Mouse (Mus musculus): Measurements from ENCODE around the gene Gm3139. TPM values are rescaled to one million over a fixed set of nuclear protein-coding genes. Genes with fewer than 3 reads are reported as not detected.

Gm3139 gene
- polyA plus RNA-seq (2012; rRNA removed): not detected in 2 replicates

GRCm38 (mm10) chr5:94525987-94526386, at the start of gene Gm3139:
Gene Gm3139, plus strand, starts transcription at chr5:94526287.

Other genes with a start within 250 kb of the Gm3139 start
- not detected in 2 replicates for gene A430089I19Rik, start 219.5 kb upstream of the Gm3139 start, polyA plus RNA-seq (2012; rRNA removed)
- gene Gm6502, start 211.9 kb upstream of the Gm3139 start, polyA plus RNA-seq (2012; rRNA removed): not detected in 2 replicates
- not detected in 2 replicates for gene AA792892, start 186.5 kb upstream of the Gm3139 start, polyA plus RNA-seq (2012; rRNA removed)
- gene Gm7682, start 80.5 kb upstream of the Gm3139 start, polyA plus RNA-seq (2012; rRNA removed): not detected in 2 replicates
- gene Gm3147, start 90.1 kb downstream of the Gm3139 start, polyA plus RNA-seq (2012; rRNA removed): not detected in 2 replicates
- not detected in 2 replicates for gene Gm6509, start 97.7 kb downstream of the Gm3139 start, polyA plus RNA-seq (2012; rRNA removed)
- not detected in 2 replicates for gene Gm6205, start 122.1 kb downstream of the Gm3139 start, polyA plus RNA-seq (2012; rRNA removed)

Measured in stomach, adult 2 months (tissue).